Mouse (Mus musculus) limb, embryonic 15.5 days (tissue): ENCODE data around the gene Cfap58. TPM values are rescaled to one million over a fixed set of nuclear protein-coding genes. Genes with fewer than 3 reads are reported as not detected.

Experiments used
- ATAC-seq: fragments of 200-750 bp; cut with Nextera tagmentation; 2 replicates; pipeline ENCODE4 v1.8.0; 2017; ENCODE audit warnings: low read depth, moderate TSS enrichment; ENCODE audit not compliant: insufficient number of reproducible peaks, low FRiP score, low TSS enrichment
- H3K27ac ChIP-seq: fragments of 300-500 bp; sonication (generic); 2 replicates; pipeline ENCODE4 v1.5.1; 2015; ENCODE audit warnings: moderate library complexity, mild to moderate bottlenecking, inconsistent platforms
- H3K27me3 ChIP-seq: fragments of 300-500 bp; sonication (generic); 2 replicates; pipeline ENCODE4 v1.6.1; 2015; ENCODE audit warnings: inconsistent platforms
- H3K36me3 ChIP-seq: fragments of 300-500 bp; sonication (generic); 2 replicates; pipeline ENCODE4 v1.6.1; 2015; ENCODE audit warnings: inconsistent platforms
- H3K4me1 ChIP-seq: fragments of 300-500 bp; sonication (generic); 2 replicates; pipeline ENCODE4 v1.6.1; 2015; ENCODE audit warnings: inconsistent platforms
- H3K4me2 ChIP-seq: fragments of 300-500 bp; sonication (generic); 2 replicates; pipeline ENCODE4 v1.6.1; 2015; ENCODE audit warnings: mild to moderate bottlenecking, inconsistent platforms
- H3K4me3 ChIP-seq: fragments of 300-500 bp; sonication (generic); 2 replicates; pipeline ENCODE4 v1.5.1; 2015; ENCODE audit warnings: mild to moderate bottlenecking, inconsistent platforms
- H3K9ac ChIP-seq: fragments of 300-500 bp; sonication (generic); 2 replicates; pipeline ENCODE4 v1.6.1; 2015; ENCODE audit warnings: inconsistent platforms
- H3K9me3 ChIP-seq: fragments of 300-500 bp; sonication (generic); 2 replicates; pipeline ENCODE4 v1.6.1; 2016; ENCODE audit warnings: inconsistent platforms
- WGBS: fragments of 180-500 bp; shearing (Covaris S2); methylation state at CpG from one replicate; pipeline ENCODE4 v1.1.7; 2015; 5-methylcytosine and 5-hydroxymethylcytosine counted together
- polyA plus RNA-seq: library from polyadenylated mRNA; unstranded; fragments of >200 nt; fragmentation: Nextera tagmentation; extraction: Ambion mirVana; gene quantifications from 2 replicates; pipeline ENCODE4 v1.2.1, GENCODE M21; 2015

The Cfap58 gene
- polyA plus RNA-seq, 1 experiment from 2014 or later = not detected

DNA sequence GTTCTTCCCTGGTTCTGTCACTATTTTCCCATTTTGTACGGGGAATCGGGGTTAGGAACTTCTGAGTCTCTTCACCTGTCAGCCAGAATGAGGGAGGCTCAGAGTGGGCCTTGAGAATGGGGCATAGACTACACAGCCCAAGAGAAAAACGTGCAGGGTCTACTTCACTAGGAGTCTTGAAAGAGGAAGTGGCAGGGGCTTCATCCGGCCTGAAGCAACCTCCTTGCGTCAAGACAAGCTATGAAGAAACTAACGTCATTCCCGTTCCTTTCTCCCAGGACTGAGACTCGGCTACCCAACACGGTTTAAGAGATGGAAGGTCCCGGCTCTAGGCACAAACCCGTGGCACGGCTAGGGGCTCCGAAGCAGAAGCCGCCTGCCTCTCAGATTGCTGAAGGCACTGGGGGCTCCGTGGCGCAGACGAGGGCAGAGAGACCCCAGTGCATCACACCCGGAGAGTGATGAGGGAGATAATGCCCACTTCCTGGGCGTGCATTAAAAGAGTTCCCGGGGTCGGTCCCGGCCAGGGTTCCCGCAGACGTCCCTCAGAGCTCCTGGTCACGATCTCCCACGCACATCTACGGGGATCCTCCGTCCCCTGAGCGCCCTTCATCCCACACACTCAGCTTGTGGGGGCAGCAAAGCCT lies 18.9 kb upstream of the Cfap58 start:
- under 1% methylated on average over 29 of the region's 29 CpGs for WGBS
- Histone ChIP-seq H3K9me3 (no peaks in the 10 kb centered on the region), H3K36me3 (no peaks in the 10 kb centered on the region), H3K27ac (peak overlapping the region; percentile 98), H3K4me1 (peaks cover 30% of the 10 kb centered on the region), H3K4me3 (peak overlapping the region; percentile 70), H3K27me3 (no peaks in the 10 kb centered on the region), H3K4me2 (peak overlapping the region; percentile 68), H3K9ac (peak overlapping the region; percentile 68)
- no peak for ATAC-seq

DNA sequence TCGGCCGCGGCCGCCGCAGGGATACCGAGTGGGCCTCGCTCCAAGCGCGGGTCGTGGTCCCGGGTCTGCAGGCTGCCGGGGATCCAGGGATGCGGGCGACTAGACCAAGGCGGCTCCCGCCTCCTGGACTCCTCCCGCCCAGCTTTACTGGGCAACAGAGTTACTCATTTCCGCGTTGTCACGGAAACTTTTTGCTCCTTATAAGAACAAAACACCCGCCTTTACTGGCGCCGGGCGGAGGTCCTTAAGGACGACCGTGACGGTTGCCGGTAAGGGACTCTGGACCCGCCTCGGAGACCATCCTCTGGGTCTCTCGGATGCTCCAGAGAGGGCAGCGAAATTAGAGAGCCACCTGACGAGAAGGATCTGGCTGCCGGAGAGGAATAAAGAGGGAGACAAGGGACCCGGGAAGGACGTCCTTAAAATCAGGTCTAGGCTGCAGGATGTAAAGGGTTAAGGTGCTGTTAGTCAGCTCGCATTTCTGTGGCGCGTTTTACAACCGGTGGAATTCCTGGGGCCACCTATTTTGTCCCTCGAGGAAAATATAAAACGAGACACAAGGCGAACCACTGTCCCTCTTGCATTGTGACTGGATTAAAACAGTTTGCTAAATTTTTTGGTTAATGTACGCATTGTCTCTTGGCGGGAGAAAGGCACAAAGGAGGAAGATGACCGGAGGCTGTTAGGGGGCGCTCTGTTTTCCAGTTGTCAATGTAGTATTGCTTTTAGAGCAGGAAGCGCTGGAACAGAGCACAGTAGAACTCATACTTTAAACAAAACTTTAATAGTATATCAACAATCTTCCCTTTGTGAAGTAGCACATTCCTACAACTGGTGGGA lies 18.1 kb upstream of the Cfap58 start, which contains the start of the genes Cfap43 and Itprip:
Gene Cfap43 (minus strand): TSS at position 162 of the 840 bp plus-strand sequence.
Gene Itprip (minus strand): TSS at position 174 of the 840 bp plus-strand sequence.
- ATAC-seq = peak; percentile 81
- WGBS = under 1% methylated on average over 47 of the region's 48 CpGs
- Histone ChIP-seq H3K9me3 (no peaks in the 10 kb centered on the region), H3K9ac (peak within 1 kb of the TSS; percentile 68), H3K4me3 (peak within 1 kb of the TSS; percentile 70), H3K4me1 (peaks cover 30% of the 10 kb centered on the region), H3K27me3 (no peaks in the 10 kb centered on the region), H3K4me2 (peak within 1 kb of the TSS; percentile 68), H3K36me3 (no peaks in the 10 kb centered on the region), H3K27ac (peak within 1 kb of the TSS; percentile 98)

DNA sequence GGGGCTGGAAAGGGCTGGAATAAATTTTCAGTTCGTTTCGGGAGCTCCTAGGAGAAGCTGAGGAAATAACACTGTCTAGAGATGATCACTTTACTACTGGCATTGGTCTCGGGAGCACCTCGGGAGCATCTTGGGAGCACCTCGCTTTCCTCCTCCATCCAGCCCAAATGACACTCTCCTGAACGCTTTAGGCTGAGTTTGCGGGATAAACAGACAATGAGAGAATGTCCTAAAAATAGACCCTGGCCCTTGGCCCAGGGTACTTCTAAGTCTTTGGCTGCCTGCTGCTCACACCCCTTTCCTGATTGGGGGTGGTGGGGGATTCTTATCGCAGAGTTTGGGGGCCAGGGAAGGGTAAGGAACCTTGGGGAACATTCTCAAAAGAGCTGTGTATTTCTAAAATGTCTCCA lies 17.5 kb upstream of the Cfap58 start:
- peak overlapping the region; percentile 70 for H3K4me3 ChIP-seq
- no peak overlapping the region; the same call in 1 of the 2 replicates for H3K9ac ChIP-seq
- no peaks in the 10 kb centered on the region for H3K27me3 ChIP-seq
- H3K27ac ChIP-seq = peak overlapping the region; percentile 98
- H3K36me3 ChIP-seq = no peaks in the 10 kb centered on the region
- no peaks in the 10 kb centered on the region for H3K9me3 ChIP-seq
- 0 out of 2 replicates have a peak, but pooled peaks have one; percentile 11 for ATAC-seq
- peak overlapping the region; percentile 68 for H3K4me2 ChIP-seq
- under 1% methylated on average over 8 of the region's 8 CpGs for WGBS
- H3K4me1 ChIP-seq = peaks cover 30% of the 10 kb centered on the region

DNA sequence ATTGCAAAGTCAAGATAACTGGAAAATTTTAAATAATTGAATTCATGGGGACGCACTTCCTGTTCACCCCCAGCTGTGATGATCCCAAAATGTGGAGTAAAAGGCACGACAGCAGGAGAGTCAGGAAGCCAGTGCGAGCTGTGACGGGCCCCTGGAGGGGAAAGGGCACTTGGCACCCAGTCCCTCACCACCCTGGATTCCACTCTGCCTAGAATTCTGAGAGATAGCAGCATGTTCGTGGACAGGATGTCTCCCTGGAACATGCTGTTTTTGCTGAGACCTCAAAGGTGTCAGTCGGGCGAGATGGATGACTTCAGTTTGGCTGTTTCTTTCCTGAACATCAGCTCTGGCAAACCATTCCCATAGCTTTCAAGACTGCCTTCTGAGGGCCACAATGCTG lies 11.7 kb upstream of the Cfap58 start:
- 83% methylated on average over 7 of the region's 7 CpGs for WGBS
- no peak overlapping the region for H3K4me3 ChIP-seq

DNA sequence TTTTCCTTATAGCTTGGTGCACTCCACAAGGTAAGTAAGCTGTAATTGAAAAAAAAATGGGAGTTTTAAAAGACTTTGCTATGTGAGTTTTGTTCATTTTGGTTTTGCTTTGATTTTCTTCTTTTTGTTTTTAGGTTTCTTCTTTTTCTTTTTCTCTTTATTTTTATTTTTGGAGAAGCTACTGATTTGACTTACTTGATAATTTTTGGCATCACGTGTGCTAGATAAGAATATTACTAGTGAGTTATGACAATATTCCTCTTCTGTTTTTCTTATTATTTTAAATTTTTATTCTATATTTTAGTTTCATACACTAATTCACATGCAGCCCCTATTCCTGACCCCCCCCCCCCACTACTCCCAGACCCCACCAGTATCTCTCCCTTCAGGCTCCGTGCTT lies 10.4 kb upstream of the Cfap58 start:
- no peak for ATAC-seq
- Histone ChIP-seq H3K4me1 (peaks cover 13% of the 10 kb centered on the region; the same call in 1 of the 2 replicates), H3K27me3 (no peaks in the 10 kb centered on the region), H3K4me3 (no peak overlapping the region), H3K9ac (no peak overlapping the region), H3K4me2 (no peak overlapping the region), H3K27ac (no peak overlapping the region), H3K9me3 (no peaks in the 10 kb centered on the region), H3K36me3 (no peaks in the 10 kb centered on the region)
- 91% methylated on average over 2 of the region's 2 CpGs for WGBS

More for the DNA sequence above, 11.7 kb upstream of the Cfap58 start:
- Histone ChIP-seq H3K9me3 (no peaks in the 10 kb centered on the region), H3K36me3 (no peaks in the 10 kb centered on the region), H3K27ac (no peak overlapping the region), H3K27me3 (no peaks in the 10 kb centered on the region), H3K4me1 (peaks cover 9% of the 10 kb centered on the region; the same call in 1 of the 2 replicates), H3K4me2 (no peak overlapping the region), H3K9ac (no peak overlapping the region)
- no peak for ATAC-seq

DNA sequence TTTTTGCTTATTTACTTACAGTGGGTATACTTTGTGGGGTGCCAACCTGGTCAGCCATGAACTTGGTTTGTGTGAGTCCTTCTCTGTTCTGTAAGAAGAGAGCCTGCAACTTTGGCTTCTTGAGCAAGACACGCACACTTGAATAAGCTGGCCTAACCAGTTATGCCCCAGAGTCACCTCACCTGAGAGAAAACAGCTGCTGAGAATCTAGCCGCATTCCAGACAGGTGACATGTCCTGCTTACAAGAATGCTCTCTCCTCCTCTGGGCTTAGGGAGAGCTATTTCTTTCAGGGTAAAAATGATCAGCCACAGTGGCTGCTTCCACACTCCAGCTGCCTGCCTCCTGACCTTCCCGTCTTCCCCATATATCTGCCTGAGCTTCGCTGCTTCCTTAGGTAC lies 8.4 kb upstream of the Cfap58 start:
- no peak for ATAC-seq
- peaks cover 14% of the 10 kb centered on the region; the same call in 1 of the 2 replicates for H3K4me1 ChIP-seq
- H3K4me3 ChIP-seq = no peak overlapping the region
- no peak overlapping the region for H3K9ac ChIP-seq
- no peak overlapping the region for H3K4me2 ChIP-seq
- no peaks in the 10 kb centered on the region for H3K27me3 ChIP-seq
- no peaks in the 10 kb centered on the region for H3K9me3 ChIP-seq
- 55% methylated on average over 4 of the region's 4 CpGs for WGBS
- H3K36me3 ChIP-seq = no peaks in the 10 kb centered on the region
- H3K27ac ChIP-seq = no peak overlapping the region; the same call in 1 of the 2 replicates

DNA sequence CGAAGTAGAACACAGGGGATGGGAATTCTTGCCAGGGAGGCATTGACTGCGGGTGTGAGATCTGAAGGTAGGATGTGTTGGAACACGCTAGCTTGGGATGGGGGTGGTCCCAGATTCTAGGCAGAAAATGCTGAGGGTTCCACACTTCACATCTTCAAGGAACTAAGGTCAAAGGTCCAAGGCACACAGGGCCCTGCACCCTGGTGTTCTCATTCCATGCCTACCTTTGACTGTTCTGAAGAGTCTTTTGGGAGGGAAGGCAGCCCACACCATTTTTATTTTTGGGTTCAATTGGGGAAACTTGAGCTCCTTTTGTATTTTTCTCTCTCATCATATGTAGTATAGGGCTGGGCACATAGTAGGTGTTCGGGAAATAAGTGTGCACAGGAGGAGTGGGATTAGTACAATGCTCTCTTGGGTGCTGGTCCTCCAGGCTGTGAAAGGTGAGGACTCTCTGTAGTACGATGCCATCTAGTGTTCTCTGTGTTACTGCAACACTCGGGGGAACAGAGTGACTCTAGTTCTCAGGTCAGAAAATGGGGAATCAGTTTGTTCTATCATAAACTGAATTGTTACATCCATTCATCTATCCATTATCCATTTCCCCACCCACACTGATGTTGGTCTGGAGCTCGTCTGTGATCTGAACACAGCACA lies 5.4 kb upstream of the Cfap58 start:
- H3K27me3 ChIP-seq = no peaks in the 10 kb centered on the region
- no peak overlapping the region for H3K4me3 ChIP-seq
- H3K27ac ChIP-seq = no peak overlapping the region
- no peak overlapping the region for H3K9ac ChIP-seq
- H3K4me1 ChIP-seq = peaks cover 14% of the 10 kb centered on the region; the same call in 1 of the 2 replicates
- H3K36me3 ChIP-seq = no peaks in the 10 kb centered on the region
- H3K4me2 ChIP-seq = no peak overlapping the region
- WGBS = 34% methylated on average over 7 of the region's 7 CpGs
- ATAC-seq = 0 out of 2 replicates have a peak, but pooled peaks have one; percentile 48
- H3K9me3 ChIP-seq = no peaks in the 10 kb centered on the region

DNA sequence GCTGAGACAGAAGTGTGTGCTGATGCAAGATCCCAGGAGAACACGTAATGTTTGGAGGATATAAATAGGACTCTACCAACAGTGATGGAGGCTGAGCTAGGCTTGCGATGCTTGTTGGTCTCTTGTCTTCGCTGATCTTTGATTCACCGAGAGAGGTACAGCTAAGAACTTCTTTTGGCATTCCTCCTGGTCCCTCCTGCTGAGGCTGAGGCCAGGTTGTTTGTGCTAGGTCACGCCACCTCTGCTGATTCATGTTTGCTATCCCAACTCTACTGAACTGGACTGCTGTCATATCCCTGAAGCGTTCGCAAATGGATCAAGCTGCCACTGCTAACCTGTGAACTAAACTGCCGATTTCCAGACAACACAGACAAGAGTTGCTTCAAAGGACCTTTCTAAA lies 3.3 kb upstream of the Cfap58 start:
- no peaks in the 10 kb centered on the region for H3K9me3 ChIP-seq
- H3K4me3 ChIP-seq = no peak overlapping the region
- H3K4me2 ChIP-seq = no peak overlapping the region
- H3K4me1 ChIP-seq = peaks cover 23% of the 10 kb centered on the region
- no peaks in the 10 kb centered on the region for H3K36me3 ChIP-seq
- H3K9ac ChIP-seq = no peak overlapping the region
- no peak overlapping the region for H3K27ac ChIP-seq
- H3K27me3 ChIP-seq = peaks cover 11% of the 10 kb centered on the region
- WGBS = 89% methylated on average over 8 of the region's 8 CpGs
- ATAC-seq = no peak

DNA sequence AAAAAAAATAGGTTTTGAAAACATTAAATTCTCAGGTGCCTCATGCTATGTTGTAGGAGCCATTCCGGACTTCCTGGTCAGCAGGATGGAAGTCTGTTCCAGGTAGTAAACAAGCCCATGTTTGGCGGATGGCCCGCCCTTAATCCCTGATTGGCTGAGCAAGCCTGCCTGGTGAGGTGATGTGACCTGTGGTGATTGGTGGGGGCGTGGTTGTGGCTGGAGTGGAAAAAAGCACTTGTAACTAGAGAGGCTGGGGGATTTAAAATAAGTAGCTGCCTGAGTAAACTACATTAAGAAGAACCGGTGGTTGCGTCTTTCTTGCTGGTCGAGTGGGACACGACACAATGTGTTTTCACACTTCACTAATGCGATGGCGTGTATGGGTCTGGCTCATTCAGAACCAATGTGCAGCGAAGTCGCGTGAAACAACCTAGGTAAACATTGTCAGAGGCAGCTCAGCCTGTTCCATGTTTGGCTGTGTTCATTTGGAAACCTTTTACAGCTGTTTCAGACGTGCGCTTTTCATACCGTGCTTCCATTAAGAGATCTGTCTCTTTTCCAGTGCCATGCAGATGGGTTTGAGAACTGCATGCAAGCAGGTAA lies 2.7 kb upstream of the Cfap58 start:
- H3K4me1 ChIP-seq = peaks cover 20% of the 10 kb centered on the region
- no peak overlapping the region for H3K9ac ChIP-seq
- no peak overlapping the region for H3K4me3 ChIP-seq
- H3K4me2 ChIP-seq = no peak overlapping the region
- no peak overlapping the region for H3K27ac ChIP-seq
- no peaks in the 10 kb centered on the region for H3K36me3 ChIP-seq
- no peaks in the 10 kb centered on the region for H3K9me3 ChIP-seq
- peaks cover 11% of the 10 kb centered on the region for H3K27me3 ChIP-seq
- ATAC-seq = no peak
- 70% methylated on average over 16 of the region's 16 CpGs for WGBS

DNA sequence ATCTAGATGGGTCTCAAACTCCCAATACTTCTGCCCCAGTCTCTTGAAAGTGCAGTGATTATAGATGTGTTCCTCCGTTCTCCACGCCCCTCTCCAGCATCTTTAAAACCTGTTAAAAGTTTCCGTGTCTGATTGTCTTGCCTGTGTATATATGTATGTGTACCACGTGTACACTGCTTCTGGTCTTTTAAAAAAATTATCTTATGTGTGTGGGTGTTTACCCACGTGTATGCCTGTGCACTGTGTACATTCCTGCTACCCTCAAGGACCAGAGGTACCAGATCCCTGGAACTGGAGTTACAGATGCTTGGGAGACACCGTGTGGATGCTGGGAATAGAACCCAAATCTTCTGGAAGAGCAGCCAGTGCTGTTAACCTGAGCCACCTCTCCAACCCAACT lies 1.9 kb upstream of the Cfap58 start:
- H3K4me3 ChIP-seq = no peak overlapping the region
- 83% methylated on average over 6 of the region's 6 CpGs for WGBS
- H3K36me3 ChIP-seq = no peaks in the 10 kb centered on the region
- H3K9ac ChIP-seq = no peak overlapping the region
- no peak for ATAC-seq
- no peak overlapping the region for H3K4me2 ChIP-seq
- H3K27me3 ChIP-seq = peaks cover 11% of the 10 kb centered on the region
- H3K27ac ChIP-seq = no peak overlapping the region
- H3K9me3 ChIP-seq = no peaks in the 10 kb centered on the region
- peaks cover 17% of the 10 kb centered on the region for H3K4me1 ChIP-seq

DNA sequence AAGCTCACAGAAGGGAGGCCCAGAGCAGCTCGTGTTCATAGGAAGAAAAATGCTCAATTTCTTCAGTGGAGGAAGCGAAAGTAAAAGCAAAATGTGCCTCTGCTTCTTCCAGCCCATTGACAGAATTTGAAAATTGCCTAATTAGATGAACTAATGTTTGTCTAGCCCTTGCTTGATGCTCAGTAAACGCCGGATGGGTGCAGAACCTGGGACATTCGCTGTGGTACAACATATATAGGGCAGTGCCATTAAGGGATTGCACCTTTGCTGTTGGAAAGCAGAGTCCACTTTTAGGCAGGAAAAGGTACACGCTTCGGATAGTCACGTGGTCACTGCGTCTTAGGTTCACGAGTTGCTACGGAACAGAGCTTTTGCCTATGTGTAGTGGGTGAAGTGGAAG lies 985 bp upstream of the Cfap58 start:
- Histone ChIP-seq H3K27ac (no peak overlapping the region), H3K9me3 (no peaks in the 10 kb centered on the region), H3K4me1 (peaks cover 13% of the 10 kb centered on the region), H3K36me3 (no peaks in the 10 kb centered on the region), H3K4me2 (no peak overlapping the region), H3K9ac (no peak overlapping the region), H3K4me3 (no peak overlapping the region), H3K27me3 (peaks cover 11% of the 10 kb centered on the region)
- 88% methylated on average over 11 of the region's 11 CpGs for WGBS
- ATAC-seq = no peak
